Mouse (Mus musculus) frontal cortex, postnatal 25 days (tissue): ENCODE results near the gene Rcn1.

Experiments used
- DNase-seq, 2 experiments: peaks; one replicate each; pipeline ENCODE4 v3.0.0; 2022; ENCODE audit warnings: low spot score in 2 of 2

The Rcn1 gene

GRCm38 (mm10) chr2:105394375-105394774, 4.7 kb downstream of the Rcn1 start:
- no peak for DNase-seq

DNA sequence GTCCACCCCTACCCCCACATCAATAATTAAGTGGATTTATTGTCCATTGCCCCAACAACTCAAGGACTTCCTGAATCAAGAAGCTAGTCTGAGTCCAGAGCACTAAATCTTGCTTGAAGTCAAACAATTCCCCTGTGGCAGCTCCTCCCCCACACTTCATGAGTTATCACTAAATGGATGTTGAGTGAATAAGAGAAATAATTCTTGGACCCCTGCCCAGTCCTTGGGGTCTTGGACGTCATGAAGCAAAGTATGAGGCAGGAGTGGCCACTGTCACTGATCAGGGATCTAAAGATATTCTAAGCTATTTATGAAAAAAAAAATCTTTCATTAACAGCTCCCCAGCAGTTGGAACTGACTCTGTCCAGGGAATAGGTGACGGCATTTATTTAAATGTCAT, 6.6 kb downstream of the Rcn1 start:
- no peak for DNase-seq

DNA sequence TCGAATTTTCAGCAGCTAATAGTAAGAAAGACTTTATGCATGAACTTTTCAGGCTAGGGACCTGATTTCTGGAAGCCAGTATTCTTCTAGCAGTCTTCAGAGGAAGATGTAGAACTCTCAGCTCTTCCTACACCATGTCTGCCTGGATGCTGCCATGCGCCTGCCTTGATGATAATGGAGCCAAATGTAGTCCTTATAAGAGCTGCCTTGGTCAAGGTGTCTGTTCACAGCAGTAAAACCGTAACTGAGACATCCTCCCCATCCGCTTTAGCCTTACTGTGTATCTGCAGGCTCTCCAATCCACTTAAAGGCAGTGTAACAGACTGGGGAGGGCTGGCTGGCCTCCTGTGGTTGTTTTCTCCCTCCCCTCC, 7.7 kb downstream of the Rcn1 start:
- no peak for DNase-seq

GRCm38 (mm10) chr2:105390653-105391413, 8.3 kb downstream of the Rcn1 start:
- DNase-seq = no peak

DNA sequence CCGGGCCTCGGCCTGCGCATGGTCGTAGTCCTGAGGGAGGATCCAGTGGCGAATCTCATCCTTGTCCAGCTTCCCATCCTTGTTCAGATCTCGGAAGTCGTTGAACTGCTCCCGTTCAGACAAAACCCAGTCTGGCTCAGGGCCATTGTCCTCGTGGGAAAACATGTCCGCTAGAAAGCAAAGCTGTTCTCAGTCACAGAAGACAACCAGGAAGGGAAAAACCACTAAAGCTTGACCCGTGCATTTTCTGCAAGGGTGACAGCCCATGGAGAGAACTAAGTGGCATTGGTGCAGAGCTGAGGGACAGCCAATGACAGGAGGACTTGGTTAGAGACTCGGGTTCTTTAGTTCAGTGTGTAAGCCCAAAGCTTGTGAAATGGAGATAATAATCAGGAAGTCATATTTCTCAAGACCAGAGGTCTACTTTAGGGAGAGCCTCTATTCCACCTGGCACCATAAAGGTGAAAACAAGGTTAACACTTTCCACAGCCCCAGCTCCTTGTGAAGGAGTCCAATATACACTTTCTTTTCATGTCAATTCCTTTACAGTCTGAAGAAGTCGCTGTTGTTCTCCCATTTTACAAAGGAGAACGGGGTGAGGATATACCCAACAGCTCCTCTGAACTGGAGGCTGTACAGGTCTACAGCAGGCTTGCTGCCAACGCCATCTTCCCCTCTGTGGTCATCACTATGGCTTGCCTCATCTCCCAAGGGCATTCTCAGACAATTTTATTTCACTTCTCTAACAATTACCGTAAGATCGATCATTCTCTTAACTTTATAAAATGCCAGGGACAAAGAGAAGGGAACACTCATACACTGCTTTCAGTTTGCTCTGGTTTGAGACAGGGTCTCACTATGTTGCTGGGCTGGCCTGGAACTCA, 9.9 kb downstream of the Rcn1 start:
- DNase-seq = no peak

DNA sequence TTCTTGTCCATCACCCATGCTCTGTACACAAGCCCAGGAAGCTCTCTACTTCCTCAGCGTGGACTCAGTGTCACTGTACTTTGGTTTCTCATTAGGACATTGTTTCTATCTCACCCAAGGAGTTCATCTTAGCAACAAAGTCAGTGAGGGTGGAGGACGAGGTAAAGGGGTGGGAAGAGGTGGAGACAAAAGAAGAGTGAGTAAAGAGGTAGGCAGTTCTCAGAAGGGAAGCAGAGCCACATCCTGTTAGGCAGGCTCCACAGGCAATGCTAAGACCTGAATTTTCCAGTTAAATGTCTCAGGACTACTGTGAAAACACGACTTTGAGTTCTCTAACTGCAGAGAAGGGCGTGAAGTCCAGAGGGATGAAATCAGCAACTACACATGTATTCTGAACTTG, 12.7 kb downstream of the Rcn1 start:
- DNase-seq = no peak

- no peak for DNase-seq
Measured at GRCm38 (mm10) chr2:105384998-105385397, 14.1 kb downstream of the Rcn1 start.

- DNase-seq = no peak
Measured at GRCm38 (mm10) chr2:105383063-105383462, 16.1 kb downstream of the Rcn1 start.

- no peak for DNase-seq
Measured at GRCm38 (mm10) chr2:105380757-105381319, 18.3 kb downstream of the Rcn1 start.

GRCm38 (mm10) chr2:105379682-105380081, 19.4 kb downstream of the Rcn1 start:
- DNase-seq = no peak

DNA sequence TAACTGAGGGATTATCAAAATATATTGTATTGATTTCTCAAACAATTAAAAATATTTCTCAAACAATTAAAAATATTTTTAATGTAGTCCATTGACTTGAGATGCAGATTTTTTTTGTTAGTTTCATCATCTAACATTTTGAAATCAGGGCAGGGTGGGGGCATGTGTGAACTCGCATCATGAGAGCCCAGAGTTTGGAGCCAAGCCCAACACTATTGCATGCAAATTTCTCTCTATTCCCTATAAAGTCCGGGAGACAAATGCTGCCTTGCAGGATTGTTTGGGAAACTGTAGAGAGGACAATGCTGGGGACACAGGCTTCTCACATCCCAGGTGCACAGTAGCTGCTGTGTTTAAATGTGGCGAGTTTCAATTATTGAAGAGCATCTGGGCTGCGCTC, 23.4 kb downstream of the Rcn1 start:
- DNase-seq = no peak

DNA sequence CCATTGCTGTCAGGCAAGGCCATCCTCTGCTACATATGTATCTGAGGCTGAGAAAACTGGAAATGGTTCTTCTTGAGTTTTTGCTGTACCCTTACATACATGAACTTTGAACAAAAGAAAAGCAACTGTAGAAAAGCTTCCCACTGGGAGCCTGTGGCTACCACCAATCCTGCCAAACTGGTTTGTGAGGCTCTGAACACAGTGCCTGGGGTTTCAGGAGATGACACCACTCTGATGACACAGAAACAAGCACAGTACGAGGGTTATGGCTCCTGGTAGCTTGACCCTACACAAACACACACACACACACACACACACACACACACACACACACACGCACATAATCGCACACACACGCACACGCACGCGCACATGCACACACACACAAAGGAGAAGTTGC, 23.9 kb downstream of the Rcn1 start:
- no peak for DNase-seq

- DNase-seq = no peak
Measured at GRCm38 (mm10) chr2:105373658-105374057, 25.5 kb downstream of the Rcn1 start.

DNA sequence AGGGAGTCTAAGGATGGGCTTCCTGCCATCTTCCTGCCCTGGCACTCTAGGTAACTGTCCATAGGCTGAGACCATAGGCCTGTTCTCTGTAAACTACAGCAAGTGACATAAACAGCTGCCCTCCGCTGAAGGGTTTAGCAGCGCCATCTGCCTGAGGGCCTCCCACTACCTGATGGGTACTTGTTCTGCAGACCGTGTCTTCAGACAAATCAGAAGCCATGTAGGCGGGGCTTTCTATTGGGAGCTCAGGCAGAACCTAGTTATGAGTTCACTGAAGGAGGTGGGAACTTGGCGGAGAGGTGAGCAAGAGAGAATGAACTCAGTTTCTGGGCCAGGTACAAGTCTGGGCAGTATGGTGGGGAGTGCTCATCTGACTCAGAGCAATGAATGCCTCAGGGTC, 26.4 kb downstream of the Rcn1 start:
- DNase-seq = no peak

DNA sequence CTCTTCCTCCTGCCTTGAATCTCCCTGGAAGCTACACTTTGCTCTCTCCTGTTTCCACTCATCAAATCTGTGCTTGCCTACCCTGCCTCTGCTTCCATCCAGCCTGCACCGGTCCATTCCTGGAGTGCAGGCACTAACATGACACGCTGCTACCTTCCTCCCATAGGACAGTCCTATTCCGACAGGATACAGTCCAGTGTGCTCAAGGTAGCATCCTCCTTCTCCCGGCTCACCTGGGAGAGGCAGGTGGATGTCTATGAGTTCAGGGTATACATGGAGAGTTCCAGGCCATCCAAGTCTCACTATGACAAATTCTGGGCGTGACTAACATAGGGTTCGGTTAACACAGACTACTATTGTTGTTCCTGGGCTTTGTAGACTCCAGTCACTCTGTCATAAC, 27.0 kb downstream of the Rcn1 start:
- DNase-seq = no peak

- peak in 1 of 2 experiments; percentile 12 for DNase-seq
Measured at GRCm38 (mm10) chr2:105370698-105371097, 28.4 kb downstream of the Rcn1 start.

DNA sequence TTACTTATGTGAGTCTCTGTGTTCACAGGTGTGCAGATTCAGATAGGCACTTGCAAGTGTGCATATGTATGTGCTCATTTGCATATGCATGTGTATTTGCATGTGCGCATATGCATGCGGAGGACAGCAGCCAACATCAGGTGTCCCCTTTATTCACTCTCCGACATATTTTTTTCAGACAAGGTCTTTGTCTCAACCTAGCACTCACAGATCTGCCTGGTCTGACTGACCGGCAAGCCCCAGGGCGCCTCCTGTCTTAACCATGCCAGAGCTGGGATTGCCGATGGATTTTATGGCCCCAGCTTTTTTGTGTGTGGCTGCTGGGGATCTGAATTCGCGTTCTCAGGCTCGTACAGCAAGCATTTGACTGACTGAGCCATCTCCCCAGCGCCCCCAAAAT, 28.9 kb downstream of the Rcn1 start:
- no peak for DNase-seq

GRCm38 (mm10) chr2:105367623-105368022, 31.5 kb downstream of the Rcn1 start:
- DNase-seq = no peak

- DNase-seq = no peak
Measured at GRCm38 (mm10) chr2:105358040-105358439, 41.1 kb downstream of the Rcn1 start.

DNA sequence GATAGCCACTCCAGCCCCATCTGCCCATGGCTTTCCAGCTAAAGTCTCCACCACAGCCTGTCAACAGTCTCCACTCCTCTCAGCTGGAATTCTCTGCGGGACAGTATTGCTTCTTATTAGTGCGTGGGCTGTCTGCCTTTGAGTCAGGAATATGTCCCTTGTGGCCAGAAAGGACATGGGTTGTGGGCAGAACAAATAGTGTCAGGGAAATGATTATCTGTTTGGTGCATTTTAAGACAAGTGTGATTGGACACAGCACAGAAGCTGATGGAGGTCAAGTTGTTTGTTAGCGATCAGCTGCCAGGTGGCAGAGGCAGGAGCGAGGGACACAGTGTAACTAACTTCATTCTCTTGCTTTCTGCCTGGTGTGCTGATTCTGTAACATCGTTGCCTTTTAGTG, 42.3 kb downstream of the Rcn1 start:
- no peak for DNase-seq

DNA sequence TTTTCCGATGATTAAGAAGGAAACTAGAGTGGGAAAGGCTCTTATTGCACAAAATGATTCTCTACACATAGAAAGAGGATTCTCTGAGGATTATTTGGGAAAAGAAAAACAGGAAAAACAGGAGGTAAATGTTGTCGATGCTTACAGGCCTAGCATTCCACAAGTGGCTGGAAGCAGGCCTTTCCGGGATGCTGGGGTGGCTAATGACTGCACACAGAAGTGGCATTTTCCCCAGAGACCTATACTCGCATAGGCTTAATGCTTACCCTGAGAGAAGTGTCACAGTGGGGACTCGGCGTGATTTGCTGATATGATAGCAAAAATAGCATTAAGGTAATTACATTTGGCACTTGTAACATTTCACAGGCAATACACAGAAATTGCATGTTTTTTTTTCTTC, 50.2 kb downstream of the Rcn1 start:
- no peak for DNase-seq

- DNase-seq = no peak
Measured at GRCm38 (mm10) chr2:105339993-105340392, 59.1 kb downstream of the Rcn1 start.
